Mouse (Mus musculus) limb, embryonic 12.5 days (tissue): ENCODE results near the gene Asb6. TPM values are rescaled to one million over a fixed set of nuclear protein-coding genes. Genes with fewer than 3 reads are reported as not detected.

Source experiments
- ATAC-seq: fragments of 200-750 bp; cut with Nextera tagmentation; 2 replicates; pipeline ENCODE4 v1.8.0; 2017; ENCODE audit warnings: low read depth, moderate TSS enrichment; ENCODE audit not compliant: insufficient number of reproducible peaks, insufficient read depth, low FRiP score, low TSS enrichment
- H3K27ac ChIP-seq: fragments of 300-500 bp; sonication (generic); 2 replicates; pipeline ENCODE4 v1.5.1; 2016; ENCODE audit warnings: mild to moderate bottlenecking, moderate library complexity
- H3K27me3 ChIP-seq: fragments of 300-500 bp; sonication (generic); 2 replicates; pipeline ENCODE4 v1.6.1; 2016; ENCODE audit warnings: mild to moderate bottlenecking, moderate library complexity
- H3K36me3 ChIP-seq: fragments of 300-500 bp; sonication (generic); 2 replicates; pipeline ENCODE4 v1.6.1; 2016; ENCODE audit warnings: mild to moderate bottlenecking, moderate library complexity
- H3K4me1 ChIP-seq: fragments of 300-500 bp; sonication (generic); replicated peaks from 2 replicates; pipeline ENCODE4 v1.6.1; 2016
- H3K4me2 ChIP-seq: fragments of 300-500 bp; sonication (generic); 2 replicates; pipeline ENCODE4 v1.6.1; 2016; ENCODE audit warnings: mild to moderate bottlenecking, moderate library complexity
- H3K4me3 ChIP-seq: fragments of 300-500 bp; sonication (generic); replicated peaks from 2 replicates; pipeline ENCODE4 v1.5.1; 2016; ENCODE audit warnings: mild to moderate bottlenecking
- H3K9ac ChIP-seq: fragments of 300-500 bp; sonication (generic); replicated peaks from 2 replicates; pipeline ENCODE4 v1.6.1; 2016; ENCODE audit warnings: mild to moderate bottlenecking, moderate library complexity
- H3K9me3 ChIP-seq: fragments of 300-500 bp; sonication (generic); 2 replicates; pipeline ENCODE4 v1.6.1; 2016; ENCODE audit warnings: mild to moderate bottlenecking, moderate library complexity
- WGBS: fragments of 180-500 bp; shearing (Covaris S2); methylation state at CpG from one replicate; pipeline ENCODE4 v1.1.7; 2016; 5-methylcytosine and 5-hydroxymethylcytosine counted together
- polyA plus RNA-seq: library from polyadenylated mRNA; unstranded; fragments of >200 nt; fragmentation: Nextera tagmentation; extraction: Ambion mirVana; gene quantifications from 2 replicates; pipeline ENCODE4 v1.2.1, GENCODE M21; 2016

Gene Asb6
- polyA plus RNA-seq, 1 experiment from 2014 or later = 47.4 TPM

- ATAC-seq = no peak
- 42% methylated on average over 8 of the region's 10 CpGs for WGBS
- no peak within 1 kb of the TSS for H3K9ac ChIP-seq
- H3K9me3 ChIP-seq = no peaks in the 10 kb centered on the region
- H3K4me2 ChIP-seq = peak within 1 kb of the TSS; percentile 18
- H3K27me3 ChIP-seq = no peaks in the 10 kb centered on the region
- peaks cover 54% of the 10 kb centered on the region for H3K4me1 ChIP-seq
- H3K4me3 ChIP-seq = no peak within 1 kb of the TSS
- no peaks in the 10 kb centered on the region for H3K36me3 ChIP-seq
- H3K27ac ChIP-seq = peak within 1 kb of the TSS; percentile 97
Measured at GRCm38 (mm10) chr2:30834373-30835022, 4.4 kb upstream of the Asb6 start, which contains the start of gene Prrx2. Prrx2 (plus strand) TSS chr2:30834972.

GRCm38 (mm10) chr2:30833644-30834043 is 3.5 kb upstream of the Asb6 start:
- H3K9ac ChIP-seq = 0 out of 2 replicates have a peak overlapping the region, but pooled peaks have one; percentile 28
- 0 out of 2 replicates have a peak, but pooled peaks have one; percentile 18 for ATAC-seq
- no peak overlapping the region for H3K4me3 ChIP-seq
- H3K9me3 ChIP-seq = no peaks in the 10 kb centered on the region
- H3K36me3 ChIP-seq = no peaks in the 10 kb centered on the region
- 7% methylated on average over 5 of the region's 5 CpGs for WGBS
- H3K4me1 ChIP-seq = peaks cover 55% of the 10 kb centered on the region
- peak overlapping the region; percentile 18 for H3K4me2 ChIP-seq
- peak overlapping the region; percentile 97 for H3K27ac ChIP-seq
- H3K27me3 ChIP-seq = no peaks in the 10 kb centered on the region

- WGBS = 44% methylated on average over 5 of the region's 5 CpGs
- Histone ChIP-seq H3K9ac (no peak overlapping the region), H3K4me3 (no peak overlapping the region), H3K9me3 (no peaks in the 10 kb centered on the region), H3K4me2 (no peak overlapping the region), H3K27ac (peak overlapping the region; percentile 4), H3K27me3 (no peaks in the 10 kb centered on the region), H3K36me3 (peaks cover 26% of the 10 kb centered on the region), H3K4me1 (peaks cover 42% of the 10 kb centered on the region)
- ATAC-seq = no peak
Measured at GRCm38 (mm10) chr2:30829315-30829714, 818 bp downstream of the Asb6 start.

- Histone ChIP-seq H3K27ac (peak overlapping the region; percentile 67; the same call in 1 of the 2 replicates), H3K9me3 (no peaks in the 10 kb centered on the region), H3K4me2 (peak overlapping the region; percentile 90), H3K36me3 (peaks cover 40% of the 10 kb centered on the region), H3K4me1 (peaks cover 29% of the 10 kb centered on the region), H3K27me3 (no peaks in the 10 kb centered on the region), H3K4me3 (peak overlapping the region; percentile 99), H3K9ac (peak overlapping the region; percentile 88)
- WGBS = under 1% methylated on average over 63 of the region's 63 CpGs
- ATAC-seq = peak; percentile 72
Measured at GRCm38 (mm10) chr2:30827749-30828475, 2.2 kb downstream of the Asb6 start.

- Histone ChIP-seq H3K27me3 (no peaks in the 10 kb centered on the region), H3K9ac (peak overlapping the region; percentile 88), H3K4me2 (peak overlapping the region; percentile 90), H3K4me1 (peaks cover 24% of the 10 kb centered on the region), H3K4me3 (peak overlapping the region; percentile 99), H3K9me3 (no peaks in the 10 kb centered on the region), H3K27ac (peak overlapping the region; percentile 67; the same call in 1 of the 2 replicates), H3K36me3 (peaks cover 48% of the 10 kb centered on the region)
- no peak for ATAC-seq
- WGBS = 37% methylated on average over 26 of the region's 26 CpGs
Measured at GRCm38 (mm10) chr2:30826825-30827748, 3.0 kb downstream of the Asb6 start.

GRCm38 (mm10) chr2:30823385-30824153 is 6.6 kb downstream of the Asb6 start:
- WGBS = 79% methylated on average over 13 of the region's 13 CpGs
- Histone ChIP-seq H3K27ac (no peak overlapping the region), H3K27me3 (no peaks in the 10 kb centered on the region), H3K9me3 (0 out of 2 replicates have a peak, but pooled peaks cover 8% of the 10 kb centered on the region), H3K4me2 (no peak overlapping the region), H3K36me3 (peaks cover 83% of the 10 kb centered on the region), H3K4me1 (peaks cover 18% of the 10 kb centered on the region), H3K9ac (no peak overlapping the region), H3K4me3 (no peak overlapping the region)
- ATAC-seq = no peak

- no peak overlapping the region for H3K27ac ChIP-seq
- H3K9me3 ChIP-seq = 0 out of 2 replicates have a peak, but pooled peaks cover 8% of the 10 kb centered on the region
- peaks cover 94% of the 10 kb centered on the region for H3K36me3 ChIP-seq
- H3K4me1 ChIP-seq = peaks cover 14% of the 10 kb centered on the region
- H3K27me3 ChIP-seq = no peaks in the 10 kb centered on the region
- H3K9ac ChIP-seq = no peak overlapping the region
- no peak overlapping the region for H3K4me2 ChIP-seq
- ATAC-seq = no peak
- 92% methylated on average over 8 of the region's 8 CpGs for WGBS
- no peak overlapping the region for H3K4me3 ChIP-seq
Measured at GRCm38 (mm10) chr2:30822460-30822859, 7.7 kb downstream of the Asb6 start.

- Histone ChIP-seq H3K36me3 (peaks cover 97% of the 10 kb centered on the region), H3K4me2 (no peak overlapping the region), H3K27me3 (no peaks in the 10 kb centered on the region), H3K9me3 (0 out of 2 replicates have a peak, but pooled peaks cover 8% of the 10 kb centered on the region), H3K4me3 (no peak overlapping the region), H3K4me1 (peaks cover under 1% of the 10 kb centered on the region; the same call in 1 of the 2 replicates), H3K9ac (no peak overlapping the region), H3K27ac (no peak overlapping the region)
- 96% methylated on average over 3 of the region's 3 CpGs for WGBS
- ATAC-seq = no peak
Measured at GRCm38 (mm10) chr2:30821073-30821472, 9.1 kb downstream of the Asb6 start.

- H3K36me3 ChIP-seq = peaks cover 97% of the 10 kb centered on the region
Measured at GRCm38 (mm10) chr2:30819873-30820272, 10.3 kb downstream of the Asb6 start.

GRCm38 (mm10) chr2:30816383-30816782 is 13.8 kb downstream of the Asb6 start:
- H3K36me3 ChIP-seq = peaks cover 96% of the 10 kb centered on the region
- 0 out of 2 replicates have a peak, but pooled peaks cover 8% of the 10 kb centered on the region for H3K9me3 ChIP-seq
- H3K4me3 ChIP-seq = no peak overlapping the region
- H3K4me2 ChIP-seq = no peak overlapping the region
- no peaks in the 10 kb centered on the region for H3K27me3 ChIP-seq
- no peak overlapping the region for H3K9ac ChIP-seq
- no peak overlapping the region for H3K27ac ChIP-seq
- no peaks in the 10 kb centered on the region for H3K4me1 ChIP-seq
- no peak for ATAC-seq
- 91% methylated on average over 1 of the region's 1 CpGs for WGBS

More at GRCm38 (mm10) chr2:30819873-30820272, 10.3 kb downstream of the Asb6 start:
- WGBS = 92% methylated on average over 5 of the region's 5 CpGs
- H3K4me3 ChIP-seq = no peak overlapping the region
- ATAC-seq = no peak
- no peak overlapping the region for H3K9ac ChIP-seq
- H3K4me2 ChIP-seq = no peak overlapping the region
- H3K27me3 ChIP-seq = no peaks in the 10 kb centered on the region
- H3K4me1 ChIP-seq = no peaks in the 10 kb centered on the region
- no peak overlapping the region for H3K27ac ChIP-seq
- 0 out of 2 replicates have a peak, but pooled peaks cover 8% of the 10 kb centered on the region for H3K9me3 ChIP-seq
